Mouse (Mus musculus): Measurements from ENCODE around the gene Tnpo1. TPM values are rescaled to one million over a fixed set of nuclear protein-coding genes. Genes with fewer than 3 reads are reported as not detected.

The Tnpo1 gene
- polyA plus RNA-seq, 1 experiment from 2014 or later, result 20.3 TPM

DNA sequence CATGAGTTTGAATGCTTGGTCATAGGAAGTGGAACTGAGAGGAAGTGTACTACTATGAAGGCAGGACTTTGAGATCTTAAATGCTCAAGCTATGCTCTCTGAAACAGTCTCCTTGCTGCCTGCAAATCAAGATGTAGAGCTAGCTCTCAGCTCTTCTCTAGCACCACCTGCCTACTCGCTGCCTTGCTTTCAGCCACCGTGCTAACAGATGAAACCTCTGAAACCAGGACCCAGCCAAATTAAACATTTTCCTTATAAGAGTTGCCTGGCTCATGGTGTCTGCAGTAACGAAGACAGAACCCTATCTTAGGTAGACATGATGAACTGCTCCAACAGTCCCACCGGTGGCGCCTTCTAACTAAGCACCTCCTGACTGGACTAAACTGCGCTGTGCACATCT, 46.8 kb downstream of the Tnpo1 start:
- no peak for DNase-seq (ENCODE audit: low spot score)
- Histone ChIP-seq H3K36me3 (ENCODE audit: insufficient read depth, low read length) (peaks cover 25% of the 10 kb centered on the region; the same call in 1 of the 2 replicates), H3K9ac (replicated peaks; ENCODE audit: low read depth) (no peak overlapping the region), H3K9me3 (ENCODE audit: low read length) (no peaks in the 10 kb centered on the region), H3K4me1 (ENCODE audit: insufficient read depth, low read depth, low read length) (no peaks in the 10 kb centered on the region), H3K4me3 (ENCODE audit: low read depth, low read length) (no peak overlapping the region), H3K27ac (ENCODE audit: low read length) (no peak overlapping the region), H3K4me2 (replicated peaks; ENCODE audit: low read depth, low read length) (no peak overlapping the region), H3K27me3 (replicated peaks; ENCODE audit: insufficient read depth, low read length) (no peaks in the 10 kb centered on the region)
- WGBS, result 95% methylated on average over 6 of the region's 6 CpGs
- no peak for ATAC-seq
- TF ChIP-seq CTCF (IDR thresholded peaks at IDR 0.05) (no peak), EP300 (IDR thresholded peaks at IDR 0.05) (no peak)

DNA sequence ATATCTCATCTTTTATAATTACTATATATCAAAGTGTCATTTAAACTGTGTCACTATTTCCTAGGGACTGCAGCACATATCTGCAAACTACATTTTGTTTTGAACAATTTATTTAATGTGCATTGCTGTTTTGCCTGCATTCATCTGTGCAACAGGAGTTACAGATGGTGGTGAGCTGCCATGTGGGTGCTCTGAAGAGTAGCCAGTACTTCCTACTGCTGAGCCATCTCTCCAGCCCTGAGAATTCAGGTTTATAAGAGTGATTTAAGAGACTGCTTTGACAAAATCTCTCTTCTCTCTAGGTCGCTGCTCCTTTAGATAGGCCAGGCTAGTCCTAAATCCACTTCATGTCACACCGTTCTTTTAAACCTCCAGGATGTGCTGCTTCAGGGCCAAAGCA, 49.0 kb downstream of the Tnpo1 start:
- H3K4me2 ChIP-seq (replicated peaks; ENCODE audit: low read depth, low read length), result no peak overlapping the region
- WGBS, result 88% methylated on average over 2 of the region's 2 CpGs
- H3K36me3 ChIP-seq (ENCODE audit: insufficient read depth, low read length), result peaks cover 17% of the 10 kb centered on the region; the same call in 1 of the 2 replicates
- no peaks in the 10 kb centered on the region for H3K4me1 ChIP-seq (ENCODE audit: insufficient read depth, low read depth, low read length)
- H3K9me3 ChIP-seq (ENCODE audit: low read length), result no peaks in the 10 kb centered on the region
- no peaks in the 10 kb centered on the region for H3K27me3 ChIP-seq (replicated peaks; ENCODE audit: insufficient read depth, low read length)
- TF ChIP-seq CTCF (IDR thresholded peaks at IDR 0.05) (no peak), EP300 (IDR thresholded peaks at IDR 0.05) (no peak)
- ATAC-seq (no peak), DNase-seq (ENCODE audit: low spot score) (no peak)
- H3K27ac ChIP-seq (ENCODE audit: low read length), result no peak overlapping the region
- no peak overlapping the region for H3K4me3 ChIP-seq (ENCODE audit: low read depth, low read length)
- H3K9ac ChIP-seq (replicated peaks; ENCODE audit: low read depth), result no peak overlapping the region

DNA sequence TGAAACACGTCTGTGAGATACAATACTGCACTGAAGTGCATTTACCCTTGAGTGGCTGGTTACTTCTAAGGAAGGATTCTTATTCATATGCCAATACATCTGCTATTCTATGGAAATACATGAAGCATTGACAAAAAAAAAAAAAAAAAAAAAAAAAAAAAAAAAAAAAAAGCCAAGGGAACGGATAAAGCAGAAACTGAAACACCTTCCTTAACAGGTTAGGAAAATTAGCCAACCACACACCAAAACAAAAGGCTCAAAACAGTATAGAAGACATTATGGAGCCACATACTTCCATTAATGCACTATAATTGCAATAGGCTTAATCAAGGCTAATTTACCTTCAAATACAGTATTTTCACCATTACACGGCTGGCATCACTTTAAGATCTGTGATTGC, 51.5 kb downstream of the Tnpo1 start:
- ATAC-seq (no peak), DNase-seq (ENCODE audit: low spot score) (no peak)
- peaks cover 29% of the 10 kb centered on the region; the same call in 1 of the 2 replicates for H3K36me3 ChIP-seq (ENCODE audit: insufficient read depth, low read length)
- no peak overlapping the region for H3K27ac ChIP-seq (ENCODE audit: low read length)
- no peaks in the 10 kb centered on the region for H3K4me1 ChIP-seq (ENCODE audit: insufficient read depth, low read depth, low read length)
- H3K4me2 ChIP-seq (replicated peaks; ENCODE audit: low read depth, low read length), result no peak overlapping the region
- H3K4me3 ChIP-seq (ENCODE audit: low read depth, low read length), result no peak overlapping the region
- H3K9ac ChIP-seq (replicated peaks; ENCODE audit: low read depth), result no peak overlapping the region
- no peaks in the 10 kb centered on the region for H3K27me3 ChIP-seq (replicated peaks; ENCODE audit: insufficient read depth, low read length)
- no peaks in the 10 kb centered on the region for H3K9me3 ChIP-seq (ENCODE audit: low read length)
- TF ChIP-seq CTCF (IDR thresholded peaks at IDR 0.05), result no peak
- no peak for TF ChIP-seq EP300 (IDR thresholded peaks at IDR 0.05)
- WGBS, result 83% methylated on average over 3 of the region's 3 CpGs

DNA sequence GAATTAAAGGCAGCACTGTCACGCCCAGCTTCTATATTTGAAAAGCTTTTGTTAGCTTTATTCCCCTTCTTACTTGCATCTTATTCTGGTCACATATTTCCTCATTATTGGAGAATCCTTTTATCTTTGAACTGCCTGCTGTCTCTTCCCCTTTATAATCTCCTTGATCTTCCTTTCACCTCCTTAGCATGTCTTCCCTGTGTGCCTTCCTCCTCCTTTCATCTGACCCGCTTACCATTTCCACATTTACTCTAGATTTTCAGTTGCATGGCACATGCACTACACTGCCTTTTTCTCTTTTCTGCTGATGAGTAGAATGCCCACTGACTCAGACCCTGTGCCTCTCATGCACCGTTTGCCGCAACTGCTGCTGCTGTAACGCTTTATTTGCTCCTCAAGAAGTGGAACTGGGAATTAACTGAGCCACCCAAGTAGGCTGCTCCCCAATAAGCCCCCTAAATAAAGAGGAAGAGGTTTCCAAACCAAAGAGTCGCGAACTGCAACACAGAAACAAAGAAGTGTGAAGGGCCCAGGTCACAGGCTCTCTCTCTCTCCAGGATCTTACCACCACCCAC, 53.8 kb downstream of the Tnpo1 start:
- ATAC-seq, result no peak
- Histone ChIP-seq H3K36me3 (ENCODE audit: insufficient read depth, low read length) (peaks cover 29% of the 10 kb centered on the region; the same call in 1 of the 2 replicates), H3K4me1 (ENCODE audit: insufficient read depth, low read depth, low read length) (no peaks in the 10 kb centered on the region), H3K27ac (ENCODE audit: low read length) (no peak overlapping the region), H3K9me3 (ENCODE audit: low read length) (no peaks in the 10 kb centered on the region), H3K4me2 (replicated peaks; ENCODE audit: low read depth, low read length) (no peak overlapping the region), H3K9ac (replicated peaks; ENCODE audit: low read depth) (no peak overlapping the region), H3K4me3 (ENCODE audit: low read depth, low read length) (no peak overlapping the region), H3K27me3 (replicated peaks; ENCODE audit: insufficient read depth, low read length) (no peaks in the 10 kb centered on the region)
- no peak for DNase-seq (ENCODE audit: low spot score)
- TF ChIP-seq CTCF (IDR thresholded peaks at IDR 0.05) (no peak), EP300 (IDR thresholded peaks at IDR 0.05) (no peak)
- 80% methylated on average over 7 of the region's 7 CpGs for WGBS

DNA sequence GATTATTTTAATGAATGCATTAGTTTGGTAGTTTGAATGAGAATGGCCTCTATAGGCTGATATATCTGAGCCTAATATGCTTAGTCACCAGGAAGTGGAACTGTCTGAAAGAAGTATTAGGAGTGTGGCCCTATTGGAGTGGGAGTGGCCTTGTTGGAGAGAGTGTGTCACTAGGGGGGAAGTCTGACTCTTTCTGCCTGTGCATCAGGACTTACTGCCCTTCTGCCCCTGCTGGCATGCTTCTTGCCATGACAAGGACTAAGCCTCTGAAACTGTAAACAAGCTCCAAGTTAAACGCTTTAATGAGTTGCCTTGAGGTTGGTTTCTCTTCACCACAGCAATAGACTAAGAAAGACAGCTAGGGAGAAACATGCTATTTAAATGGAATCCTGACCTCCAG, 54.9 kb downstream of the Tnpo1 start:
- no peak overlapping the region for H3K4me3 ChIP-seq (ENCODE audit: low read depth, low read length)
- ATAC-seq (peak; percentile 48; the same call in 1 of the 2 replicates), DNase-seq (ENCODE audit: low spot score) (peak; percentile 40)
- no peak for TF ChIP-seq CTCF (IDR thresholded peaks at IDR 0.05)
- TF ChIP-seq EP300 (IDR thresholded peaks at IDR 0.05), result no peak
- H3K9ac ChIP-seq (replicated peaks; ENCODE audit: low read depth), result no peak overlapping the region
- H3K4me1 ChIP-seq (ENCODE audit: insufficient read depth, low read depth, low read length), result no peaks in the 10 kb centered on the region
- H3K27ac ChIP-seq (ENCODE audit: low read length), result no peak overlapping the region
- 0 out of 2 replicates have a peak, but pooled peaks cover 31% of the 10 kb centered on the region for H3K36me3 ChIP-seq (ENCODE audit: insufficient read depth, low read length)
- no peak overlapping the region for H3K4me2 ChIP-seq (replicated peaks; ENCODE audit: low read depth, low read length)
- no peaks in the 10 kb centered on the region for H3K27me3 ChIP-seq (replicated peaks; ENCODE audit: insufficient read depth, low read length)
- H3K9me3 ChIP-seq (ENCODE audit: low read length), result no peaks in the 10 kb centered on the region
- 58% methylated on average over 1 of the region's 1 CpGs for WGBS

DNA sequence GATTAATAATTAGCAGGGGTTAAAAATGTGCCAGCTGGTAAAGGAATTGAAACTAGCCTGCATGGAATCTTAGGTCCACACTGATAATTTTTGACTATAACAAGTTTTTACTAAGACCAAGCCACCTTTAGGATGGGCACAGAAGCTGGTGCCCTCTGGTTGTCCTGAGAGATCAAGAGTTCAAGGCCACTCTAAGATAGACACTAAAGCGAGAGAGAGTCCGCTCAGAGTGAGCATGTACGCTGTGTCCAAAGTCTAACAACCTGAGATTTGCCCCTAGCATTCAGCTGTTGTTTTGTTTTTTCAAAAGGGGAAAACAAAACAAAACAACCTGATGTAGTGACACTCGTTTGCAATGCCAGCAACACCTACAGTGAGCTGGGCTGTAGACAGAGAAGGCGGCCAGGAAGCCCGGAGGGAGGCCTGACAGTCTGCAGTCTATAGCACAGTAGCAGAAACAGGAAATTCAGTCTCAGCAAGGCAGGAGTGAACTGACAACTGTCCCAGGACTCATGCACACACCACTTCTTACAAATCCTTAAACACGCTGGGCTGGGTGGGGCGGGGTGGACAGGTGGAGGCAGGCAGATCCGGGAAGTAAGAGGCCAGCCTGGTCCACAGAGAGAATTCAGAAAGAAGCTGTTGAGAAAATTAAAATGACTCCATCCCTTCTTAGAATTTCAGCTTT, 57.8 kb downstream of the Tnpo1 start:
- no peaks in the 10 kb centered on the region for H3K9me3 ChIP-seq (ENCODE audit: low read length)
- ATAC-seq (no peak), DNase-seq (ENCODE audit: low spot score) (no peak)
- no peak overlapping the region for H3K9ac ChIP-seq (replicated peaks; ENCODE audit: low read depth)
- TF ChIP-seq CTCF (IDR thresholded peaks at IDR 0.05) (no peak), EP300 (IDR thresholded peaks at IDR 0.05) (no peak)
- H3K4me2 ChIP-seq (replicated peaks; ENCODE audit: low read depth, low read length), result no peak overlapping the region
- peaks cover 40% of the 10 kb centered on the region for H3K36me3 ChIP-seq (ENCODE audit: insufficient read depth, low read length)
- no peak overlapping the region for H3K27ac ChIP-seq (ENCODE audit: low read length)
- no peaks in the 10 kb centered on the region for H3K4me1 ChIP-seq (ENCODE audit: insufficient read depth, low read depth, low read length)
- no peak overlapping the region for H3K4me3 ChIP-seq (ENCODE audit: low read depth, low read length)
- WGBS, result 86% methylated on average over 9 of the region's 9 CpGs
- no peaks in the 10 kb centered on the region for H3K27me3 ChIP-seq (replicated peaks; ENCODE audit: insufficient read depth, low read length)

Measured in lung, postnatal 0 days (tissue).